Mouse (Mus musculus) embryonic fibroblast, embryonic 13.5 days (primary cell): ENCODE measurements around the gene Usp47.

ENCODE experiments used
- CTCF ChIP-seq: IDR thresholded peaks from 2 replicates; pipeline ENCODE4 v1.5.1; 2011; ENCODE audit warnings: mild to moderate bottlenecking, control low read depth, low read length, moderate library complexity, borderline replicate concordance; ENCODE audit not compliant: insufficient read depth
- POLR2A ChIP-seq: IDR thresholded peaks from 2 replicates; pipeline ENCODE4 v1.6.1; 2011; ENCODE audit warnings: low read depth, mild to moderate bottlenecking, control low read depth, low read length, moderate library complexity

- TF ChIP-seq POLR2A (no peak), CTCF (no peak)
Observed at GRCm38 (mm10) chr7:112045794-112046388, 22.6 kb downstream of the Usp47 start.
